Mouse (Mus musculus): Measurements from ENCODE around the gene Celf2. TPM values are rescaled to one million over a fixed set of nuclear protein-coding genes. Genes with fewer than 3 reads are reported as not detected.

Celf2 gene
- polyA plus RNA-seq, 1 experiment, result 8.9 TPM

GRCm38 (mm10) chr2:7482062-7482461 lies 27.3 kb downstream of the Celf2 start:
- Histone ChIP-seq H3K27me3 (ENCODE audit: control insufficient read depth, insufficient read depth, low read length) (no peaks in the 10 kb centered on the region), H3K27ac (ENCODE audit: insufficient read depth, low read depth, low read length) (no peak overlapping the region), H3K4me3 (ENCODE audit: low read depth, low read length) (no peak overlapping the region), H3K36me3 (ENCODE audit: control insufficient read depth, insufficient read depth, low read length) (no peaks in the 10 kb centered on the region), H3K4me1 (ENCODE audit: control insufficient read depth, insufficient read depth, insufficient read length, low read length) (no peaks in the 10 kb centered on the region)
- no peak for TF ChIP-seq POLR2A (IDR thresholded peaks at IDR 0.05; ENCODE audit: low read depth, low read length)
- TF ChIP-seq CTCF (IDR thresholded peaks at IDR 0.05; ENCODE audit: extremely low read depth, insufficient read length, insufficient replicate concordance, low read depth, low read length), result no peak
- WGBS, result 59% methylated on average over 4 of the region's 4 CpGs

DNA sequence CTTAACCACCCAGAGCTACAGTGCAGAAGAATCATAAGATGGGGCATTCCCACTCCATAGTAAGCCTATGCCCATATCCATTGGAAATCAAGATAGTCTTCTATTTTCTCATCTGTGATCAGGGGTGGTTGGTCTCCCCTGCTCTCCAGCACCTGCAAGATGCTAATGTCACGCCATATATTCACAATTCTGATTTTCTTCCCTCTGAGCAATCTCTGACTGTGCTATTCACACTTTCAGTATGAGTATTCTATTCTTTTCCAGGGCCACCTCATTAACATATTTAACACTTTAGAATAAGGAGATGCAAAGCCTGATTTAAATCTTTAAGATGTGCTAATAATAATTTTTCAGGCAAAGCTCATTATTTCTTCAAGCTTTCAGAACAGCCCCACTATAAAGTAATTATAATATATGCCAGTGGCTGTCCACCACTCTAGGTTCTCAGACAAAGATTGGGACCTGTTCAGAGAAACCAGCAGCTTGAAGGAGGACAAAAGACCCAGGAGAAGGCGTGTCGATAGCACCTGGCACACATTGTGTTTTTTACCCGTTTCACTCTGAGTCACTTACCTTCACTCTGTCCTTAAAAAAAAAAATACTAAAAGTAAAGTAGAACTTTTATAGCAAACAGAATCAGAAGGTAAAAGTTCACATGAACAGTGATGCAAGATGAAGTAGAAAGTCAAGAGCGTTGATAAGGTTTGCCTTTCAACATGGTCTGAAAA lies 48.9 kb downstream of the Celf2 start:
- 50% methylated on average over 5 of the region's 5 CpGs for WGBS
- TF ChIP-seq CTCF (IDR thresholded peaks at IDR 0.05; ENCODE audit: extremely low read depth, insufficient read length, insufficient replicate concordance, low read depth, low read length), result no peak
- no peak for TF ChIP-seq POLR2A (IDR thresholded peaks at IDR 0.05; ENCODE audit: low read depth, low read length)
- no peaks in the 10 kb centered on the region for H3K27me3 ChIP-seq (ENCODE audit: control insufficient read depth, insufficient read depth, low read length)
- no peaks in the 10 kb centered on the region for H3K4me1 ChIP-seq (ENCODE audit: control insufficient read depth, insufficient read depth, insufficient read length, low read length)
- H3K4me3 ChIP-seq (ENCODE audit: low read depth, low read length), result no peak overlapping the region
- no peak overlapping the region for H3K27ac ChIP-seq (ENCODE audit: insufficient read depth, low read depth, low read length)
- no peaks in the 10 kb centered on the region for H3K36me3 ChIP-seq (ENCODE audit: control insufficient read depth, insufficient read depth, low read length)

GRCm38 (mm10) chr2:7438721-7439282 lies 70.6 kb downstream of the Celf2 start:
- Histone ChIP-seq H3K4me1 (ENCODE audit: control insufficient read depth, insufficient read depth, insufficient read length, low read length) (no peaks in the 10 kb centered on the region), H3K36me3 (ENCODE audit: control insufficient read depth, insufficient read depth, low read length) (no peaks in the 10 kb centered on the region), H3K27ac (ENCODE audit: insufficient read depth, low read depth, low read length) (no peak overlapping the region), H3K27me3 (ENCODE audit: control insufficient read depth, insufficient read depth, low read length) (no peaks in the 10 kb centered on the region), H3K4me3 (ENCODE audit: low read depth, low read length) (no peak overlapping the region)
- no peak for TF ChIP-seq POLR2A (IDR thresholded peaks at IDR 0.05; ENCODE audit: low read depth, low read length)
- no peak for TF ChIP-seq CTCF (IDR thresholded peaks at IDR 0.05; ENCODE audit: extremely low read depth, insufficient read length, insufficient replicate concordance, low read depth, low read length)
- WGBS, result 73% methylated on average over 8 of the region's 8 CpGs

DNA sequence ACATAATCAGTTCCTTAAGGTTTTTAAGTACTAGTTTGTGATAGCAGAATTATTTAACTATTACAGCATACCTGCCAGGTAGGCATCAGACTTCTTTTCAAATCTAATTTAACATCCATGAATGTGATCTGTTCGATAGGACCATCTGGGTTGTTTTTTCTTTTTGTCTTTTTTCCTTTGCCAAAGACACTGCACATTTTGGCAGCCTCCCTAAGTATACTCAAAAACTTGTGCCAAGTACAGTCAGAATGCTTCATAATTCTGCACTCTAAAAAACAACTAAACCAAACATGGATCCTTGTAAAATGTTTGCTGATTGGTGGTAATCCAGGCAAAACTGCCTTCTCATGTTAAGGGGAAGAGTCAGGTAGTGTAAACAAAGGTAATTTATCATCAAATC lies 82.9 kb downstream of the Celf2 start:
- Histone ChIP-seq H3K36me3 (ENCODE audit: control insufficient read depth, insufficient read depth, low read length) (no peaks in the 10 kb centered on the region), H3K27me3 (ENCODE audit: control insufficient read depth, insufficient read depth, low read length) (no peaks in the 10 kb centered on the region), H3K4me3 (ENCODE audit: low read depth, low read length) (no peak overlapping the region), H3K27ac (ENCODE audit: insufficient read depth, low read depth, low read length) (no peak overlapping the region), H3K4me1 (ENCODE audit: control insufficient read depth, insufficient read depth, insufficient read length, low read length) (no peaks in the 10 kb centered on the region)
- TF ChIP-seq POLR2A (IDR thresholded peaks at IDR 0.05; ENCODE audit: low read depth, low read length), result no peak
- TF ChIP-seq CTCF (IDR thresholded peaks at IDR 0.05; ENCODE audit: extremely low read depth, insufficient read length, insufficient replicate concordance, low read depth, low read length), result no peak
- WGBS, result 77% methylated on average over 1 of the region's 1 CpGs

DNA sequence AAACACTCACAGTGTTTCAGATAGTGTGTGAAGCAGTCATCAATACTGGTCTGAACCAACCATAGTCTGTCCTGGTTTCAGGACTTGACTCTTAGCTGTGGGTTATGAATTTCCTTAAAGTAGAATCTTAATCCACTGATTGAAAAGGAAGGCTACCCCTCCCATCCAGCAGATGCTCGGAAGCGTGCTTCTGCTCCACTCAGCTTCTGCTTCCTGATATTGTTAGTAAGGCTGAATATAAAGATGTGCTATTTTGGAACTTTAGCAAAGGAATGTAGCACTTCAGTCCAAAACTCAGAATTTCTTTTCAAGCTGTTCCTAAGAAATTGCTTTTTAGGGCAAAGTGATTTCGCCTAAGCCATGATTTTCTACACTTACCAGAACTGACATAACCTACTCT lies 108.8 kb downstream of the Celf2 start:
- WGBS, result 79% methylated on average over 3 of the region's 3 CpGs
- no peaks in the 10 kb centered on the region for H3K4me1 ChIP-seq (ENCODE audit: control insufficient read depth, insufficient read depth, insufficient read length, low read length)
- no peaks in the 10 kb centered on the region for H3K36me3 ChIP-seq (ENCODE audit: control insufficient read depth, insufficient read depth, low read length)
- H3K4me3 ChIP-seq (ENCODE audit: low read depth, low read length), result no peak overlapping the region
- TF ChIP-seq CTCF (IDR thresholded peaks at IDR 0.05; ENCODE audit: extremely low read depth, insufficient read length, insufficient replicate concordance, low read depth, low read length), result no peak
- TF ChIP-seq POLR2A (IDR thresholded peaks at IDR 0.05; ENCODE audit: low read depth, low read length), result no peak
- H3K27me3 ChIP-seq (ENCODE audit: control insufficient read depth, insufficient read depth, low read length), result no peaks in the 10 kb centered on the region
- H3K27ac ChIP-seq (ENCODE audit: insufficient read depth, low read depth, low read length), result no peak overlapping the region

DNA sequence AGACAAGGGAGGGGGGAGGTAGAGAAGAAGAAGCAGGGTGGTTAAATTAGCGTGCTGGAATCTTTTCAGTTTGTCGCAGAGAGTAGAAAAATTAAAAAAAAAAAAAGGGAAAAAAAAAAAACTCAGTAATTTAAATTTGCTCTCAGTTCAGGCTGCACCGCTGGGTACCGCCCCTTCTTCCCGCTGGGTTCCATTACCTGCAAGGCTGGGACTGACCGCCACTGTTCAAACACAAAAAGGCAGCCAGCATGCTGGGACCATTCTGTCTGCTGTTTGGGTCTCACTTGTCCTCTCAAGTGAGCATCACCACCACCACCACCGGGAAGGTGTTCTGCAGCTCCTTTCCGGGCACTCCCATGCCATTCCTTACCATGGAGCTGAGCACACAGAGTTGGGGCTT lies 113.4 kb downstream of the Celf2 start:
- TF ChIP-seq CTCF (IDR thresholded peaks at IDR 0.05; ENCODE audit: extremely low read depth, insufficient read length, insufficient replicate concordance, low read depth, low read length) (no peak), POLR2A (IDR thresholded peaks at IDR 0.05; ENCODE audit: low read depth, low read length) (no peak)
- Histone ChIP-seq H3K36me3 (ENCODE audit: control insufficient read depth, insufficient read depth, low read length) (no peaks in the 10 kb centered on the region), H3K4me1 (ENCODE audit: control insufficient read depth, insufficient read depth, insufficient read length, low read length) (no peaks in the 10 kb centered on the region), H3K4me3 (ENCODE audit: low read depth, low read length) (no peak overlapping the region), H3K27me3 (ENCODE audit: control insufficient read depth, insufficient read depth, low read length) (no peaks in the 10 kb centered on the region), H3K27ac (ENCODE audit: insufficient read depth, low read depth, low read length) (no peak overlapping the region)
- 37% methylated on average over 8 of the region's 8 CpGs for WGBS

DNA sequence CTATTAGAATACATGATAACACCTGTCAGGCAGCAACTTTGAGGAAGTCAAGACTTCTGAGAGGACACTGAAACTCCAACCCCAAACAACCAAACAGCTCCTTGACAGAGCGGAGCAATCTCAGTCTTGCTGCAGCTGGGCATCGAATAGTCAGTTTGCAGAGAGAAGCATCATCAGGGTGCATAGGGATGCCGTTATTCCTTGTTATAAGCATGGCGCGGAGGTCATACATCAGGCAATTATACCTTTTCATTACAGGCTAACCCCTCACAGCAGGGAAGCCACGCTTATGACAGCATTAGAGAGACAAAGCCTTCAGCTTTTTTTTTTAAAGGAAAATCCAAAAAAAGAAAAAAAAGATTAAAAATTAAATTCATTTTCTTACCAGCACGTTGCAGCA lies 113.9 kb downstream of the Celf2 start:
- no peaks in the 10 kb centered on the region for H3K36me3 ChIP-seq (ENCODE audit: control insufficient read depth, insufficient read depth, low read length)
- no peaks in the 10 kb centered on the region for H3K4me1 ChIP-seq (ENCODE audit: control insufficient read depth, insufficient read depth, insufficient read length, low read length)
- WGBS, result 68% methylated on average over 7 of the region's 7 CpGs
- H3K27ac ChIP-seq (ENCODE audit: insufficient read depth, low read depth, low read length), result no peak overlapping the region
- H3K4me3 ChIP-seq (ENCODE audit: low read depth, low read length), result no peak overlapping the region
- no peaks in the 10 kb centered on the region for H3K27me3 ChIP-seq (ENCODE audit: control insufficient read depth, insufficient read depth, low read length)
- no peak for TF ChIP-seq POLR2A (IDR thresholded peaks at IDR 0.05; ENCODE audit: low read depth, low read length)
- TF ChIP-seq CTCF (IDR thresholded peaks at IDR 0.05; ENCODE audit: extremely low read depth, insufficient read length, insufficient replicate concordance, low read depth, low read length), result no peak
